13 mouse cellular contexts compared by ENCODE assay signal in the genomic region with DNA sequence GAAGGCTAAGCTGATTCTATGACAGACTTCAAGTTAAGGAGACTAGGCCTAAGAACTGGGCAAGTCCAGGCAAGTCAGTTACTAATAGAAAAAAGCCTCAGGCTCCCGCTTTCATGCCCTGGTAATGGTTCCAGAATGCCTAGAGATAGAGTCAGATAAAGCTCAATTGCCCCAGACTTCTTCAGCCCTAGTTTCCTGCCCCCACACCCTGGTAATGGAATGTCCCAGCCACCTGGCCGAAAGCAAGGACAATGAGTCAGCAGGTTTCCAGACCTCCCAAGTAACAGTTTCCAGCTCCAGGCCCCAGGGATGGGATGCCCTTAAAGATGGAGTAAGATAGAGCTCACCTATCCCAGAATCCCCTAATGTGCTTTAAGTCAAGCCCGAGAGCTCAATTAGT.
DNase-seq lines count a peak whose midpoint lies in the region.
"Had no signal": no experiment of that assay in that cellular context is flagged by ENCODE, and none has a peak within 500 bp of the region (broad histone marks: within the 10 kb centered on the region; RNA-seq: fewer than 3 reads in every experiment).

No protein-coding gene starts in this region.

- DNase-seq in adrenal gland, postnatal 14 days: peak; percentile 7
- DNase-seq in adrenal gland, postnatal 10 days: no peak
- DNase-seq in 3134 (ENCODE audit: extremely low read depth, insufficient read length, low spot score) (peak; percentile 12), ES-CJ7 (ENCODE audit: low read depth, low spot score) (peak; percentile 74), ZHBTc4 (ENCODE audit: low read depth, low spot score) (peak; percentile 75)
- no peak for DNase-seq in left cerebral cortex, adult 9 months (ENCODE audit: low spot score in 2 of 2)
- no peak for DNase-seq in gastrocnemius, postnatal 25 days
- DNase-seq in kidney, postnatal 14 days: no peak
- DNase-seq: cerebellum, adult 11-12 months; cerebellum, adult 9-10 months; cerebellum, postnatal 25 days; gastrocnemius, postnatal 10 days; kidney, adult 18-20 months had no signal

Comparison
In these comparisons a context has a peak if more than half of its experiments do, and no peak if none do; other contexts are left out.
1. DNase-seq: peak in adrenal gland, postnatal 14 days (single experiment), 3134 (single experiment), ES-CJ7 (single experiment) and ZHBTc4 (single experiment); none in adrenal gland, postnatal 10 days (single experiment), left cerebral cortex, adult 9 months (0 of 2), gastrocnemius, postnatal 25 days (single experiment) and kidney, postnatal 14 days (single experiment).